Mouse (Mus musculus) adrenal gland, postnatal 25 days (tissue): ENCODE data around the gene Get4. TPM values are rescaled to one million over a fixed set of nuclear protein-coding genes. Genes with fewer than 3 reads are reported as not detected.

Experiments used
- DNase-seq: peaks from one replicate; pipeline ENCODE4 v3.0.0; 2021; ENCODE audit warnings: mixed read lengths
- total RNA-seq: library from RNA; stranded (reverse); gene quantifications from 2 replicates; pipeline ENCODE4 v1.2.3, GENCODE M21; 2021

Get4 gene
- total RNA-seq, 1 experiment from 2014 or later = 104 TPM

GRCm38 (mm10) chr5:139241022-139241761, 10.9 kb upstream of the Get4 start:
- DNase-seq = no peak

GRCm38 (mm10) chr5:139243384-139243783, 8.7 kb upstream of the Get4 start:
- no peak for DNase-seq

DNA sequence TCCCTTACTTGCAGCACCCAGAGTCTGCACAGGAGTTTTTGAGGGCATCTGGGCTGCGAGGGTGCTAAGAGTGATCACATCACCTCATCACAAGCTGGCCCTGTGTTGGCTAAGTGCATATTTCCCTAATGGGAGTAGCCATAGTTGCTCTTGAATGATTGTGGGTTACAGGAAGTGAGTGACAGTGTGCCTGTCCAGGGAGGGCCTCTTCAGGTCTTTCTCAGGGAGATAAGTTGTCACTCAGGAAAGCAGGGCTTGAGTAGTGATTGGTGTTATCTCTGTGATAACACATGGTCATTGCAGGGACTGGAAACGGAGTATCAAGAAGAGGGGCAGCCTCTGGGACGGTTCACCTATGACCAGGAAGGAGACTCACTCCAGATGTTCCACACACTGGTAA, 4.4 kb upstream of the Get4 start:
- no peak for DNase-seq

GRCm38 (mm10) chr5:139248846-139249245, 3.3 kb upstream of the Get4 start:
- peak; percentile 73 for DNase-seq

DNA sequence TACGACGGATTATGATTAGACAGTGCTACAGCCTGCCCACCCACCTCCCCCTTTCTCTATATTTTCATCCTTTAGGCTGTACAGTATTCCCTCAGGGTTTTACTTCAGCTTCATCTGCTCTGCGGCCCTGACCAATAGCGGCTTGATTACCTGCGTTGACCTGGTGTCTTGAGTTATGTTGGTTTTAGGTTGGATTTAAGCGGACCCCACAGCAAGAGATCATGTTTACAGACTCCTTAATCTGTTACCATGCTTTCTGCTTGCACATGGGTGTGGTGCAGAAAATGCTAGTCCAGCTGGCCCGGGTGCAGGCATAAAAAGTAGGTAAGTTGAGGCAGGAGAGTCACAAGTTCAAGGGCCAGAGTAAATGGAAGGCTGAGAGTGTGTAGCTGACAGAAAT, 845 bp upstream of the Get4 start:
- no peak for DNase-seq

GRCm38 (mm10) chr5:139251736-139252080, 416 bp upstream of the Get4 start:
- DNase-seq = no peak

GRCm38 (mm10) chr5:139252910-139253245, 754 bp downstream of the Get4 start:
- DNase-seq = no peak

DNA sequence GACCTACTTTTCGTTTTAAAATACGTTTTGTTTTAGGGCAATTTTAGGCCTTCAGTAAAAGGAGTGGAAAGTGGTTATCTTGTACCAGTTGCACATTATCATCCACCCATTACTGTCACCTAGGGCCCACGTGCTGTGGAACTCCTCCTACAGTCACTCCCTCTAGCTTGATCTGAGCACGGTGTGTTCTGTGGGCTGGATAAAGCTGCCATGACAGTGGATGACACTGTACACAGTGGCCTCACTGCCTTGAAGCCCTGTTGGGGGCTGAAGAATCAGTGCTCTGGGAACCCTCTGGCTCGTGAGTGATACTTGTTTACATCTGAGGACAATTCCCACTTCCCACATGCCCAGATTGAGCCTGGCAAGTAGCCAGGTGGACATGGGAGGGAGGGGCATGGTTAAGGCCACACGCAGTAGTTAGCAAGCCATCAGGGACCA, 1.2 kb downstream of the Get4 start:
- DNase-seq = peak; percentile 51

DNA sequence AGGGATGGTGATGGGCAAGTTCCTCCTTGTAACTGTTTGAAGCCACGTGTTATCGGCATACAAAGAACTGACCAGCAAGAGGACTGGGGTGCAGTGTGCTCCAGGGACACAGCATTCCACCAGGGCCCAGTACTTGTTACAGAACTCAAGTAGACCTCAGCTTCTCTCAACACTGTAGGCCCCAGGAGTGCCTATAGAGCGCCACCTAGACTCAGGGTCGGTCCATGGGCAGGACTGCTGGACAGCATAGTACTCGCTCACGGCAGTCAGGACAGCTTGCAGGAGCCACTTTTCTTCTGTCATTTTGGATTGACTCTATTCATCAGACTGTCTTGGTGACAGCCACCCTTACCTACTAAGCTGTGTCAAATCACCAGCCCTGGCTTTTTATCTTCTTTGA, 2.8 kb downstream of the Get4 start:
- no peak for DNase-seq

DNA sequence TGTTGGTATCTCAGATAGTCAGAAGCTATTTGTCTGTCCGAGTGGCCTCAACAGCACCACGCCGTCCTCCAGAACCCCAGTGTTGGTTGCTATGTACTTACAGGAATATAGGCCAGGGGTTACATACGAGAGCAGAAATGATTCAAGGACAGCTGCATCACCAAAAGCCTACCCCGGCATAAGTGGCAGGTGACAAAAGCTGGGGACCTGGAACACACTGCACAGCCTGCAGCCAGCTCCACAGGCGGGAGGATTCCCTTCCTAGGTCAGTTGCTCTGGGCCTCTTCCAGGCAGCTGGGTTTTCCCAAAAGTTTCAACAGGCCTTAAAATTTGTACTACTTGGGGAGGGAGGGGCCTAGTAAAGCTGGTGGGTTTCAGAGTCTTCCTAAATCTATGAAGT, 3.7 kb downstream of the Get4 start:
- DNase-seq = no peak

GRCm38 (mm10) chr5:139256211-139256765, 4.2 kb downstream of the Get4 start:
- no peak for DNase-seq

DNA sequence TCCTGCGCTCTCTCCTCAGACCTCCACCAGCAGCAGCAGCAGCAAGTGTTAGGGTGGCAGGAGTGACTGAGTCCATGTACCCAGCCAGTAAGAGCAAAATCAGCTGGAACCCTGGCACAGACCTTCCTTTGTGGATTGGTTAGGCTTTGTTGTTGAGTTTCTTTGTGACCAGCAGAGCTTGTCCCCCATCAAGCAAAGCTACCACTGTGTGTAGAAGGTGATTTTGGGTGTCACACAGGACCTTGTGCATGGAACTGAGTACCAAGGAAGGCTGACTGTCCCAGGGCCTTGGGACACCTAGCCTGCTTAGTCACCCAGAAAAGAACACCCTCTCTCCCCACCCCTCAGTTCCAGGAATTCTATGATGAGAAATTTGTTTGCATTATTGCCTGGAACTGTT, 5.1 kb downstream of the Get4 start:
- DNase-seq = no peak

GRCm38 (mm10) chr5:139257818-139258217, 5.7 kb downstream of the Get4 start:
- no peak for DNase-seq

DNA sequence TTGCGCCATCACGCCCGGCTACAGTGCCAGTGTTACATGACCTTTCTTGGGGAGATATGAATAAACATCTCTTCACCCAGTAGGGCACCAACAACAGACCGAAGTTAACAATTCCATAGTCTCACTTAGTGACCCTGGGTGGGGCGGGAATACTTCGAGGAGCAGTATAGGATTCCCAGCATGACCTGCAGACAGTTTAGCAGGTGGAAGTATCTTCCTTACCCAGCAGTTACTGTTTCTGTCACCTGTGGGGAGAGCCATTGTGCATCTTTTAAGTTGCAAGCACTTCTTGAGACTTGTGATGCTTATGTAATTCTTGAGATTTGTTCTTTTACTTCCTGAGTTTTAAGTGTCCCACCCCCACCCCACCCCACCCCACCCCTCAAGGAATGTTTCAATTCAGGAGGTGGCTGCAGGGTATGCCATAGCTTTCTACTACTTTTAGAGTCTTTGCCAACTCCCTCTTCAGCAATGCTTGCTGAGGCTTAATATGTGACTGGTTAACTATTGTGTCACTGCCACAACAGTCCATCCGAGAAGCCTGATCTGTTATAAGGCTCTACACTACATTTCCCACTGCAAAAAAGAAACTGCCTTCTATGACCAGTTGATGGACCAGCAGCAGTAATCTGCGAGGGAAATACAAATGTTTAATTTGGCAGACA, 6.4 kb downstream of the Get4 start:
- DNase-seq = no peak

DNA sequence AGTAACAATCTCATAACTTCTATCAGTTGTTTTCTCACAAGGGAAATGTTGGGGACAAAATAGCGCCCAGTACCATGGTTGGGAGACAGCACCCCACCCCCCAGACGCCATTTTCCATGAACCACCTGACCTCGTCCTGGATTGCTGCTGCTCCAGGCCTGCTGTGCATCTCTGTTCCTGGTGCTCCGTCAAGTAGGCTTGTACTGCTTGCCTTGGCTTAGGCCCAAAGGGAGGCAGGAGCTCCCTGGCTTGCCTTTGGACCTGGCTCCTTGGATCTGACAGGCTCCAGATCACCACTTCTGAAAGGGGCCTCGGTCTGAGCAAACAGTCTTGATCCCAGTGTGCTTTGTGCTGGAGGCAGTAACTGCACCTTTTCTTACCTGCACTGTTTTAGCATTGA, 7.7 kb downstream of the Get4 start:
- DNase-seq = no peak

- DNase-seq = no peak
These were observed 9.3 kb downstream of the Get4 start for GRCm38 (mm10) chr5:139261403-139261802.

- no peak for DNase-seq
These were observed 15.5 kb downstream of the Get4 start for GRCm38 (mm10) chr5:139267661-139268060.

- DNase-seq = peak; percentile 72
These were observed 18.8 kb downstream of the Get4 start for GRCm38 (mm10) chr5:139270806-139271521.

GRCm38 (mm10) chr5:139271994-139272554, 19.9 kb downstream of the Get4 start:
- DNase-seq = no peak

GRCm38 (mm10) chr5:139277287-139277686, 25.2 kb downstream of the Get4 start:
- DNase-seq = peak; percentile 46

GRCm38 (mm10) chr5:139281373-139282112, 29.4 kb downstream of the Get4 start:
- no peak for DNase-seq

- peak; percentile 88 for DNase-seq
These were observed 30.1 kb downstream of the Get4 start for GRCm38 (mm10) chr5:139282191-139282590.
